Mouse (Mus musculus): Measurements from ENCODE around the gene Sf1. TPM values are rescaled to one million over a fixed set of nuclear protein-coding genes. Genes with fewer than 3 reads are reported as not detected.

Gene Sf1
- total and polyA plus RNA-seq, 2 experiments from 2014 or later, result 38.3 to 41.8 TPM

DNA sequence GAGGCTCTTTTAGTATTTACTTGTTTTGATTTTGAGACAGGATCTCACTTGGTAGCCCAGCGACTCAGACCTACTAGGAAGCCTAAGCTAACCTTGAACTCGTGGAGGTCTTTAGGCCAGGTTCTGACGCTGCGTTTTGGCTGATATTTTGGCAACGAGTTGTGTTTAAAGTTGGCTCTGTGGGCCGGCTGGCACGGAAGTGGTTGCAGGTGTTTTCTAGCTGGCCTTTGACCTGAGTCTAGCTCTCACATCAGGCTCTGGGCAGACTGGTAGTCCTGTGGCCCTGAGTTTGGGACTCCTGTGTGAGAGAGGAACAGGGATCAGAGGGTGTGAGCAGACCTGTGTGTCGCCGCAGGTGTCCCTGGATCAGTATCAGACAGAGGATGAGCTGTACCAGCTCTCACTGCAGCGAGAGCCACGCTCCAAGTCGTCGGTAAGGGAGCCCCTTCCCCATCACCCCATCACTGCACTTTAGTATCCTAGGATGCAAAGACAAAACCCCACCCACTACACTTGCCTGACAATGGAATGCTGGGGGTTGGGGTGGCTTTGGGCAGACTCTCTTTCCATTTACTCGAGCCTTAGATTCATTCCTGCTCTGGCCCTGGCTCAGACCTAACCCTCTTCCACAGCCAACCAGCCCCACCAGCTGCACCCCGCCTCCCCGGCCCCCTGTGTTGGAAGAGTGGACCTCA is 44.5 kb downstream of the Sf1 start:
- no peak for ATAC-seq (ENCODE audit: insufficient read depth, low read depth)
- Histone ChIP-seq H3K4me1 (ENCODE audit: control insufficient read depth, insufficient read depth) (no peaks in the 10 kb centered on the region), H3K4me3 (ENCODE audit: low read depth, low read length) (no peak overlapping the region), H3K27me3 (ENCODE audit: control insufficient read depth, insufficient read depth, low read length) (no peaks in the 10 kb centered on the region), H3K9ac (replicated peaks; ENCODE audit: low read depth, low read length) (no peak overlapping the region), H3K4me2 (ENCODE audit: low read depth, low read length) (no peak overlapping the region), H3K27ac (ENCODE audit: low read depth) (no peak overlapping the region), H3K9me3 (replicated peaks; ENCODE audit: control insufficient read depth, low read length) (no peaks in the 10 kb centered on the region), H3K36me3 (replicated peaks; ENCODE audit: control insufficient read depth, insufficient read depth, low read length) (peaks cover 8% of the 10 kb centered on the region; the same call in 1 of the 2 replicates)
- TF ChIP-seq EP300 (IDR thresholded peaks at IDR 0.05; ENCODE audit: low read depth) (no peak), CTCF (IDR thresholded peaks at IDR 0.05; ENCODE audit: low read depth) (no peak)
- 71% methylated on average over 16 of the region's 16 CpGs for WGBS
- DNase-seq (ENCODE audit: low spot score), result no peak

DNA sequence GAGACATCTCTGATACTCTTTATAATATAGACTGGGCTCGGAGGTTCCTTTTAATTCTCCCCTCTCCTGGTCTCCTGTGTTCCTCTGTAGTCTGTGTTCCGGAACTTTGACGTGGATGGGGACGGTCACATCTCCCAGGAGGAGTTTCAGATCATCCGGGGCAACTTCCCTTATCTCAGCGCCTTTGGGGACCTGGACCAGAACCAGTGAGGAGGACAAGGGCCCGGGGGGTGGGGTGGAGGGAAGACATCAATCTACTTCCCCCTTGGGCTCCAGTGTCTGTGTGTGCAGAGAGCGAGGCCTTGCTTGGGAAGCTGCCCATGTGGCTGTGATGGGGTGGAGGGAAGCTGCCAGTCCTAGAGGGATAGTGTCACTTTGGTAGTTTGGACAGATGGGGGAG is 45.3 kb downstream of the Sf1 start:
- no peak overlapping the region for H3K4me3 ChIP-seq (ENCODE audit: low read depth, low read length)
- 0 out of 2 replicates have a peak, but pooled peaks cover 3% of the 10 kb centered on the region for H3K27me3 ChIP-seq (ENCODE audit: control insufficient read depth, insufficient read depth, low read length)
- DNase-seq (ENCODE audit: low spot score) (no peak), ATAC-seq (ENCODE audit: insufficient read depth, low read depth) (no peak)
- H3K36me3 ChIP-seq (replicated peaks; ENCODE audit: control insufficient read depth, insufficient read depth, low read length), result peaks cover 8% of the 10 kb centered on the region; the same call in 1 of the 2 replicates
- H3K27ac ChIP-seq (ENCODE audit: low read depth), result no peak overlapping the region
- no peak overlapping the region for H3K4me2 ChIP-seq (ENCODE audit: low read depth, low read length)
- TF ChIP-seq CTCF (IDR thresholded peaks at IDR 0.05; ENCODE audit: low read depth) (no peak), EP300 (IDR thresholded peaks at IDR 0.05; ENCODE audit: low read depth) (no peak)
- no peaks in the 10 kb centered on the region for H3K9me3 ChIP-seq (replicated peaks; ENCODE audit: control insufficient read depth, low read length)
- no peak overlapping the region for H3K9ac ChIP-seq (replicated peaks; ENCODE audit: low read depth, low read length)
- no peaks in the 10 kb centered on the region for H3K4me1 ChIP-seq (ENCODE audit: control insufficient read depth, insufficient read depth)
- WGBS, result 75% methylated on average over 8 of the region's 8 CpGs

DNA sequence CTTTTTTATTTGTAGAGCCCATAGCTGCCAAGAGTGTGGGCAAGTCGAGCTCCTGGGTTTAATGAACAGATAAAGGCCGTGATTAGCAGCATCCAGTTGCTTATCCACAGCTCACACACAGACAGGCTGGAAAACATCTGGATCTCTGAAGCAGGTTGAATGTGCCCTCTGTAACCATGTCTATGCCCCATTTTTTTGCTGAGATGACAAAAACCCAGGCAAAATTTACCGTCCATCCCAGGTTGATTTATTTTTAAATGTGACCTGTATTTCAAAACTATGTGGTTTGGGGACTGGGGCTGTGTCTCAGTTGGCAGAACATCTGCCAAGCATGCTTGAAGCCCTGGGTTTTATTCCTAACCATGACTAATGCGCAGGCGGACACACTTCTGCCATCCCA is 45.7 kb downstream of the Sf1 start:
- Histone ChIP-seq H3K4me1 (ENCODE audit: control insufficient read depth, insufficient read depth) (no peaks in the 10 kb centered on the region), H3K9ac (replicated peaks; ENCODE audit: low read depth, low read length) (no peak overlapping the region), H3K27ac (ENCODE audit: low read depth) (no peak overlapping the region), H3K27me3 (ENCODE audit: control insufficient read depth, insufficient read depth, low read length) (0 out of 2 replicates have a peak, but pooled peaks cover 7% of the 10 kb centered on the region), H3K36me3 (replicated peaks; ENCODE audit: control insufficient read depth, insufficient read depth, low read length) (peaks cover 8% of the 10 kb centered on the region; the same call in 1 of the 2 replicates), H3K4me2 (ENCODE audit: low read depth, low read length) (no peak overlapping the region), H3K4me3 (ENCODE audit: low read depth, low read length) (no peak overlapping the region), H3K9me3 (replicated peaks; ENCODE audit: control insufficient read depth, low read length) (no peaks in the 10 kb centered on the region)
- TF ChIP-seq EP300 (IDR thresholded peaks at IDR 0.05; ENCODE audit: low read depth) (no peak), CTCF (IDR thresholded peaks at IDR 0.05; ENCODE audit: low read depth) (no peak)
- ATAC-seq (ENCODE audit: insufficient read depth, low read depth) (no peak), DNase-seq (ENCODE audit: low spot score) (no peak)
- 73% methylated on average over 5 of the region's 5 CpGs for WGBS

DNA sequence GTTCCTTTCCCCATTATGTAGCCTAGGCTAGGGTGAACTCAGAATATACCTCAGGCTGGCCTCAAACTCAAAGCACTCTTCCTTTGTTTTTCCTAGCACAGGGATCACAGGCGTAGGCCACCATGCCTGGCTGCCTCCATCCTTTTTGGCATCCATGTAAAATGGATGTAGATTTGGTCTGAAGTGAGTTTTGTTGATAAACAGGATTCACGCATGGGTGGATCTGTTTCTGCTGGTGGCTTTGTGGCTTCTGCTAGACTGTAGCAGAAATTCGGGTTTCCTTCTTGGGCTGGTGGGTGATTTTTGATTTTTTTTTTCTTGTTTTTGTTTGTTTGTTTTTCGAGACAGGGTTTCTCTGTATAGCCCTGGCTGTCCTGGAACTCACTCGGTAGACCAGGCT is 46.4 kb downstream of the Sf1 start:
- Histone ChIP-seq H3K4me2 (ENCODE audit: low read depth, low read length) (no peak overlapping the region), H3K27ac (ENCODE audit: low read depth) (no peak overlapping the region), H3K36me3 (replicated peaks; ENCODE audit: control insufficient read depth, insufficient read depth, low read length) (peaks cover 8% of the 10 kb centered on the region; the same call in 1 of the 2 replicates), H3K4me3 (ENCODE audit: low read depth, low read length) (no peak overlapping the region), H3K9me3 (replicated peaks; ENCODE audit: control insufficient read depth, low read length) (no peaks in the 10 kb centered on the region), H3K9ac (replicated peaks; ENCODE audit: low read depth, low read length) (no peak overlapping the region), H3K27me3 (ENCODE audit: control insufficient read depth, insufficient read depth, low read length) (0 out of 2 replicates have a peak, but pooled peaks cover 7% of the 10 kb centered on the region), H3K4me1 (ENCODE audit: control insufficient read depth, insufficient read depth) (no peaks in the 10 kb centered on the region)
- 84% methylated on average over 5 of the region's 5 CpGs for WGBS
- no peak for TF ChIP-seq CTCF (IDR thresholded peaks at IDR 0.05; ENCODE audit: low read depth)
- TF ChIP-seq EP300 (IDR thresholded peaks at IDR 0.05; ENCODE audit: low read depth), result no peak
- ATAC-seq (ENCODE audit: insufficient read depth, low read depth) (no peak), DNase-seq (ENCODE audit: low spot score) (no peak)

DNA sequence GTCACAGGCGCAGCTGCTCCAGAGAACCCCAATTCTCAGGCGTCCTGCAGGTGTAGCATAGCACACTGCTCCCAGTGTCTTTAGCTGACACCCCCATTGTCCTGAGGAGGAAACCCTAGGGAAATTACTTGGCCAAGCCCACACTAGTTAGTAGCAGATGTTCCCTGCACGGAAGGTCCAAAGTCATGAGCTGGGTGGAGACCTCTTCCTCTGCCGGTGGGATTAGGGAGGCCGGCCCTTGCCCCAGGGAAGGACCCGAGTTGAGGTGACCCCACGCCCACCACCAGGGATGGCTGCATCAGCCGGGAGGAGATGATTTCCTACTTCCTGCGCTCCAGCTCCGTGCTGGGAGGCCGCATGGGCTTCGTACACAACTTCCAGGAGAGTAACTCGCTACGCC is 49.3 kb downstream of the Sf1 start:
- 54% methylated on average over 14 of the region's 14 CpGs for WGBS
- Histone ChIP-seq H3K9me3 (replicated peaks; ENCODE audit: control insufficient read depth, low read length) (no peaks in the 10 kb centered on the region), H3K36me3 (replicated peaks; ENCODE audit: control insufficient read depth, insufficient read depth, low read length) (peaks cover 8% of the 10 kb centered on the region; the same call in 1 of the 2 replicates), H3K27me3 (ENCODE audit: control insufficient read depth, insufficient read depth, low read length) (peaks cover 20% of the 10 kb centered on the region), H3K4me3 (ENCODE audit: low read depth, low read length) (no peak overlapping the region), H3K4me2 (ENCODE audit: low read depth, low read length) (no peak overlapping the region), H3K4me1 (ENCODE audit: control insufficient read depth, insufficient read depth) (no peaks in the 10 kb centered on the region), H3K9ac (replicated peaks; ENCODE audit: low read depth, low read length) (no peak overlapping the region), H3K27ac (ENCODE audit: low read depth) (no peak overlapping the region)
- TF ChIP-seq CTCF (IDR thresholded peaks at IDR 0.05; ENCODE audit: low read depth), result no peak
- TF ChIP-seq EP300 (IDR thresholded peaks at IDR 0.05; ENCODE audit: low read depth), result no peak
- ATAC-seq (ENCODE audit: insufficient read depth, low read depth) (no peak), DNase-seq (ENCODE audit: low spot score) (no peak)

Data from heart, postnatal 0 days (tissue).